In the genomic region with DNA sequence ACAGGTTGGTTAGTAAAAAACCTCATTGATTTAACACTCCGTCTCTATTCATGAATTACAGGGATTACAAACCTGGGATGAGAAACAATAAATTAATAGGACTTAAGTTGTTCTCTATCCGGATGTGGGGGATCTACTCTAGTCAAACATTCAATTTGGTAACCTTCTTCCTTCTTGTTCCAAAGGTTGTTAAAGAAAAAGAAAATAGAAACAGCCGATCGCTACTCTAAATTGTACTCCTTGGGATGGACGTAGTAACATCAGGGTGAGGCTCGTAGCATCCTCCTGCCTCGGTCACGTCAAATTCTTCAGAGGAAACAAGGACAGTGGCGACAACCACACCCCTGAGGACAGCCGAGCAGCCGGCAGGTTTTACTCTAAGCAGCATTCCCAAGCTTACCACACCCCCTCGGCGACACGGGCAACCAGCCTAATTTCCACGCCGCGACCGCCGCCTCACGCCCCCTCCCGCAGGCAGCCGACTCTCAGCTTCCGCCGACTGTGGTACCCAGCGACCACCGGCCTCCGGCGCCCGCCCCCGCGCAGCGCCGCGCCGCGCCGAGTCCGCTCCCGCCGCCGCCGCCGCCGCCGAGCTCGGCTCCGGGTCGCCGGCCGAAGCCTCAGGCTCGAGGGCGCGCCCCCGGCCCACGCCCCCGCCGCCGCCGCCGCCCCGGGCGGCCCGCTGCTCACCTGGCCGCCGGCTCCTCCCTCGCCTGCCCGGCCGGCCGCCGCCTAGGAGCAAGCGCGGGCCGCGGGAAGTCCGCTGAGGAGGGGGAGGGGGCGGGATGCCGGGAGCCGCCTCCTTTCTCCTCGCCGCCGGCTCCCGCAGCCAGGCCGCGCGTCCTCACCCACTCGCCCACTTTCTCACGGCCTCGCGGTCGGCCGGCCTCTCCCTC, we compare ENCODE assay signal across 8 mouse cellular contexts. TPM values are rescaled to one million over a fixed set of nuclear protein-coding genes. Genes with fewer than 3 reads are reported as not detected.
DNase-seq lines count a peak whose midpoint lies in the region; ATAC-seq and TF ChIP-seq lines count a peak whose summit lies in the region.

No protein-coding gene starts in this region.

- peak overlapping the region; percentile 65 for H3K9ac ChIP-seq in heart, embryonic 15.5 days
- H3K9ac ChIP-seq in intestine, embryonic 14.5 days (ENCODE audit: low read length) = peak overlapping the region; percentile 65
- H3K9ac ChIP-seq in lung, postnatal 0 days (replicated peaks; ENCODE audit: low read depth) = 0 out of 2 replicates have a peak overlapping the region, but pooled peaks have one; percentile 8

- TF ChIP-seq CTCF in lung, postnatal 0 days (IDR thresholded peaks at IDR 0.05) = no peak

- no peak for DNase-seq in heart, postnatal 25 days (ENCODE audit: low spot score)
- peak; percentile 32 for DNase-seq in Muller cell, postnatal 12 days (ENCODE audit: inconsistent ontology term)
- peak; percentile 63 for DNase-seq in embryonic facial prominence, embryonic 10.5 days (ENCODE audit: low spot score)
- DNase-seq in intestine, embryonic 14.5 days (ENCODE audit: low spot score) = peak; percentile 74
- DNase-seq in lung, postnatal 0 days (ENCODE audit: low spot score) = peak; percentile 49
- peak; percentile 19 for DNase-seq in splenic B cell, adult 2 months (ENCODE audit: low read depth, low spot score)
- no peak for DNase-seq in urinary bladder, postnatal 36 days (ENCODE audit: low spot score in 2 of 2)

- 3% methylated on average over 71 of the region's 91 CpGs for WGBS in heart, embryonic 15.5 days
- 8% methylated on average over 72 of the region's 91 CpGs for WGBS in embryonic facial prominence, embryonic 10.5 days
- WGBS in intestine, embryonic 14.5 days = 3% methylated on average over 50 of the region's 91 CpGs
- 2% methylated on average over 41 of the region's 91 CpGs for WGBS in lung, postnatal 0 days

- no peak overlapping the region for H3K27ac ChIP-seq in heart, embryonic 15.5 days
- H3K27ac ChIP-seq in embryonic facial prominence, embryonic 10.5 days (replicated peaks) = peak overlapping the region; percentile 95
- peak overlapping the region; percentile 11 for H3K27ac ChIP-seq in intestine, embryonic 14.5 days (ENCODE audit: low read depth)
- no peak overlapping the region for H3K27ac ChIP-seq in lung, postnatal 0 days (ENCODE audit: low read length)

- no peak for TF ChIP-seq EP300 in lung, postnatal 0 days (IDR thresholded peaks at IDR 0.05)

- peak overlapping the region; percentile 80 for H3K4me3 ChIP-seq in heart, embryonic 15.5 days
- H3K4me3 ChIP-seq in embryonic facial prominence, embryonic 10.5 days = peak overlapping the region; percentile 75
- H3K4me3 ChIP-seq in intestine, embryonic 14.5 days (ENCODE audit: low read depth, low read length) = peak overlapping the region; percentile 65
- H3K4me3 ChIP-seq in lung, postnatal 0 days (ENCODE audit: low read depth, low read length) = peak overlapping the region; percentile 70

- no peaks in the 10 kb centered on the region for H3K9me3 ChIP-seq in heart, embryonic 15.5 days (replicated peaks)
- no peaks in the 10 kb centered on the region for H3K9me3 ChIP-seq in embryonic facial prominence, embryonic 10.5 days
- H3K9me3 ChIP-seq in intestine, embryonic 14.5 days (ENCODE audit: control insufficient read depth, low read length) = no peaks in the 10 kb centered on the region
- H3K9me3 ChIP-seq in lung, postnatal 0 days (ENCODE audit: low read length) = no peaks in the 10 kb centered on the region

- peak; percentile 60 for ATAC-seq in heart, embryonic 15.5 days (replicated peaks; ENCODE audit: insufficient number of reproducible peaks, insufficient read depth, low FRiP score, low read depth)
- peak; percentile 74 for ATAC-seq in intestine, embryonic 14.5 days (replicated peaks; ENCODE audit: low FRiP score, low TSS enrichment, low read depth)
- peak; percentile 79 for ATAC-seq in lung, postnatal 0 days

- H3K4me2 ChIP-seq in heart, embryonic 15.5 days = peak overlapping the region; percentile 98
- H3K4me2 ChIP-seq in intestine, embryonic 14.5 days (ENCODE audit: low read length) = peak overlapping the region; percentile 68
- H3K4me2 ChIP-seq in lung, postnatal 0 days (replicated peaks; ENCODE audit: low read depth, low read length) = peak overlapping the region; percentile 99

- peaks cover 48% of the 10 kb centered on the region for H3K27me3 ChIP-seq in heart, embryonic 15.5 days
- peaks cover 15% of the 10 kb centered on the region for H3K27me3 ChIP-seq in embryonic facial prominence, embryonic 10.5 days (replicated peaks; ENCODE audit: low read depth, poor library complexity, severe bottlenecking)
- no peaks in the 10 kb centered on the region for H3K27me3 ChIP-seq in intestine, embryonic 14.5 days (replicated peaks; ENCODE audit: control insufficient read depth, insufficient read depth, low read length)
- H3K27me3 ChIP-seq in lung, postnatal 0 days (replicated peaks; ENCODE audit: insufficient read depth, low read length) = peaks cover 7% of the 10 kb centered on the region; the same call in 1 of the 2 replicates
- no peaks in the 10 kb centered on the region; the same call in 1 of the 2 replicates for H3K27me3 ChIP-seq in splenic B cell, adult 2 months (ENCODE audit: control insufficient read depth, insufficient read depth, low read length, poor library complexity, severe bottlenecking)

- intact Hi-C loops in heart, postnatal 25 days (cut with DNase I) = no loop called here

- no peaks in the 10 kb centered on the region for H3K36me3 ChIP-seq in heart, embryonic 15.5 days
- H3K36me3 ChIP-seq in embryonic facial prominence, embryonic 10.5 days (replicated peaks) = peaks cover 2% of the 10 kb centered on the region; the same call in 1 of the 2 replicates
- no peaks in the 10 kb centered on the region for H3K36me3 ChIP-seq in intestine, embryonic 14.5 days (ENCODE audit: control insufficient read depth, insufficient read depth, low read length)
- H3K36me3 ChIP-seq in lung, postnatal 0 days (ENCODE audit: insufficient read depth, low read length) = no peaks in the 10 kb centered on the region
- H3K36me3 ChIP-seq in splenic B cell, adult 2 months (ENCODE audit: control insufficient read depth, insufficient read depth, low read length, poor library complexity, severe bottlenecking) = no peaks in the 10 kb centered on the region

- H3K4me1 ChIP-seq in heart, embryonic 15.5 days (replicated peaks) = 0 out of 2 replicates have a peak, but pooled peaks cover 2% of the 10 kb centered on the region
- H3K4me1 ChIP-seq in embryonic facial prominence, embryonic 10.5 days = peaks cover 19% of the 10 kb centered on the region
- no peaks in the 10 kb centered on the region for H3K4me1 ChIP-seq in intestine, embryonic 14.5 days (replicated peaks; ENCODE audit: control insufficient read depth, insufficient read depth, low read length)
- H3K4me1 ChIP-seq in lung, postnatal 0 days (ENCODE audit: insufficient read depth, low read depth, low read length) = no peaks in the 10 kb centered on the region

RNA-seq across cellular contexts. Expression of a gene that starts 12.9 kb away (rescaled TPM):
- polyA plus RNA-seq in heart, embryonic 15.5 days (2015; fragmentation: Nextera tagmentation; extraction: Ambion mirVana) = 0.94 and 4.5 TPM in 2 replicates
- total RNA-seq in heart, postnatal 25 days (2021) = not detected
- polyA plus RNA-seq in embryonic facial prominence, embryonic 10.5 days (2016; fragmentation: Nextera tagmentation; extraction: Ambion mirVana) = 35.9 and 40.3 TPM in 2 replicates
- polyA plus RNA-seq in intestine, embryonic 14.5 days (2014; fragmentation: Nextera tagmentation; extraction: Ambion mirVana) = 13.1 and 16.7 TPM in 2 replicates
- 0.99 and 1.6 TPM in 2 replicates for polyA plus RNA-seq in lung, postnatal 0 days (2015; fragmentation: Nextera tagmentation; extraction: Ambion mirVana)

RNA-seq across cellular contexts. Expression of a gene that starts 20.0 kb away (rescaled TPM):
- polyA plus RNA-seq in heart, embryonic 15.5 days (2015; fragmentation: Nextera tagmentation; extraction: Ambion mirVana) = 32.9 and 36.3 TPM in 2 replicates
- total RNA-seq in heart, postnatal 25 days (2021) = 10 to 100 TPM; 37.3 to 50.0 TPM
- 0.59 and 0.62 TPM in 2 replicates for polyA plus RNA-seq in embryonic facial prominence, embryonic 10.5 days (2016; fragmentation: Nextera tagmentation; extraction: Ambion mirVana)
- polyA plus RNA-seq in intestine, embryonic 14.5 days (2014; fragmentation: Nextera tagmentation; extraction: Ambion mirVana) = 2.0 and 4.6 TPM in 2 replicates
- 54.3 and 55.4 TPM in 2 replicates for polyA plus RNA-seq in lung, postnatal 0 days (2015; fragmentation: Nextera tagmentation; extraction: Ambion mirVana)

Comparison
In these comparisons a context has a peak if more than half of its experiments do, and no peak if none do; other contexts are left out.
1. H3K27ac ChIP-seq: peak in embryonic facial prominence, embryonic 10.5 days (single experiment) and intestine, embryonic 14.5 days (single experiment); none in heart, embryonic 15.5 days (single experiment) and lung, postnatal 0 days (single experiment).
2. H3K9ac ChIP-seq: peak in every context shown above with its lines; median percentile 65 in heart, embryonic 15.5 days; 65 in intestine, embryonic 14.5 days; 8 in lung, postnatal 0 days.
3. DNase-seq: peak in Muller cell, postnatal 12 days (single experiment), embryonic facial prominence, embryonic 10.5 days (single experiment), intestine, embryonic 14.5 days (single experiment), lung, postnatal 0 days (single experiment) and splenic B cell, adult 2 months (single experiment); none in heart, postnatal 25 days (single experiment) and urinary bladder, postnatal 36 days (0 of 2).
4. Peak in every context shown above with its lines, with median percentiles within 50 percentile points of each other: ATAC-seq, H3K4me2 ChIP-seq and H3K4me3 ChIP-seq.